ENCODE assay signal across 7 mouse cellular contexts in the genomic region with DNA sequence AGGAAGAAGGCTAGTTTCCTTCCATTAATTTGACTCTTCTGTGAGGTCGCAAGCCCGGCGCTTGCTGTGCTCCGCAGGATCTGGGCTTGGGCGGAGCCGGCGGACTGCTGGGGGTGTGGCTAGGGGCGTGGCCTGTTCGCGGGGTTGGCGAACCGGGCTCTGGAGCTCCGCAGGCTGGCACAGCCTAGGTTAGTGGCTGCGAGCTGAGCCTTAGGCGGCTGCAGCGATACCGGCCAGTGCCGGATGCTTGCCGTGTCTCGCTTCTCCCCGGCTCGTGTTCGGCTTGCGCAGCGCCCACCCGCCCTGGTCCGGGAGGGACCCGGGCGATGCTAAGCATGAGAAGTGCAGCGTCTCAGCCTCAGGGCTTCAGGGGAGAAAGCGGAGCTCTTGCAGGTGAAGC. TPM values are rescaled to one million over a fixed set of nuclear protein-coding genes. Genes with fewer than 3 reads are reported as not detected.
DNase-seq lines count a peak whose midpoint lies in the region; ATAC-seq lines count a peak whose summit lies in the region.

Gpc5 (plus strand) TSS at position 135 of the 400 bp plus-strand sequence.

- WGBS in heart, embryonic 11.5 days (ENCODE audit: insufficient replicate concordance) = under 1% methylated on average over 31 of the region's 31 CpGs
- under 1% methylated on average over 31 of the region's 31 CpGs for WGBS in kidney, embryonic 16.5 days

- no peaks in the 10 kb centered on the region for H3K36me3 ChIP-seq in heart, embryonic 11.5 days (ENCODE audit: control insufficient read depth, insufficient read depth, low read length)
- H3K36me3 ChIP-seq in kidney, embryonic 16.5 days (ENCODE audit: insufficient read depth, low read length) = no peaks in the 10 kb centered on the region

- no peak within 1 kb of the TSS for H3K27ac ChIP-seq in heart, embryonic 11.5 days (ENCODE audit: low read depth, low read length)
- no peak within 1 kb of the TSS for H3K27ac ChIP-seq in kidney, embryonic 16.5 days (ENCODE audit: low read length)

- H3K9ac ChIP-seq in heart, embryonic 11.5 days (ENCODE audit: low read depth, low read length) = peak within 1 kb of the TSS; percentile 52; the same call in 1 of the 2 replicates
- peak within 1 kb of the TSS; percentile 57 for H3K9ac ChIP-seq in kidney, embryonic 16.5 days (replicated peaks; ENCODE audit: low read length)

- ATAC-seq in erythroblast, adult 5-6 weeks (replicated peaks; ENCODE audit: low FRiP score, poor library complexity, severe bottlenecking) = peak; percentile 94
- ATAC-seq in heart, embryonic 11.5 days (replicated peaks; ENCODE audit: insufficient number of reproducible peaks, low FRiP score, low TSS enrichment) = peak; percentile 98
- peak; percentile 99 for ATAC-seq in kidney, embryonic 16.5 days (ENCODE audit: low FRiP score, low TSS enrichment)

- no peaks in the 10 kb centered on the region for H3K9me3 ChIP-seq in heart, embryonic 11.5 days (replicated peaks; ENCODE audit: control insufficient read depth, low read length)
- no peaks in the 10 kb centered on the region for H3K9me3 ChIP-seq in kidney, embryonic 16.5 days (ENCODE audit: low read length)

- peak within 1 kb of the TSS; percentile 90 for H3K4me2 ChIP-seq in heart, embryonic 11.5 days
- peak within 1 kb of the TSS; percentile 95 for H3K4me2 ChIP-seq in kidney, embryonic 16.5 days (replicated peaks; ENCODE audit: low read depth, low read length)

- H3K27me3 ChIP-seq in heart, embryonic 11.5 days (ENCODE audit: control insufficient read depth, insufficient read depth, low read length) = peaks cover 22% of the 10 kb centered on the region
- peaks cover 30% of the 10 kb centered on the region for H3K27me3 ChIP-seq in kidney, embryonic 16.5 days (ENCODE audit: insufficient read depth, low read length)

- 0 out of 2 replicates have a peak, but pooled peaks cover 3% of the 10 kb centered on the region for H3K4me1 ChIP-seq in heart, embryonic 11.5 days (ENCODE audit: control insufficient read depth, insufficient read depth, low read length)
- H3K4me1 ChIP-seq in kidney, embryonic 16.5 days (ENCODE audit: insufficient read depth, low read length) = peaks cover 9% of the 10 kb centered on the region

- peak; percentile 91 for DNase-seq in brain, adult 2 months (ENCODE audit: low read depth, low spot score)
- DNase-seq in liver = peak; percentile 86
- DNase-seq in monocyte, adult 2 months (ENCODE audit: low read depth in 1 of 2, low spot score in 2 of 2) = peak; percentile 32 to 68
- DNase-seq in spleen, postnatal 14 days (ENCODE audit: low spot score in 2 of 2) = peak; percentile 65

- peak within 1 kb of the TSS; percentile 74 for H3K4me3 ChIP-seq in heart, embryonic 11.5 days (ENCODE audit: low read depth, low read length)
- H3K4me3 ChIP-seq in kidney, embryonic 16.5 days (ENCODE audit: low read length) = peak within 1 kb of the TSS; percentile 63

RNA-seq across cellular contexts. Expression of gene Gpc5, which starts in this region (rescaled TPM):
- not detected in 2 replicates for total RNA-seq in erythroblast, adult 5-6 weeks (2015; ENCODE audit: low replicate concordance)
- total RNA-seq in erythroblast, adult 5-6 weeks (2017; ENCODE audit: low replicate concordance) = not detected in 2 replicates
- 0.28 and 0.53 TPM in 2 replicates for polyA plus RNA-seq in heart, embryonic 11.5 days (2014; fragmentation: Nextera tagmentation; extraction: Ambion mirVana)
- polyA plus RNA-seq in kidney, embryonic 16.5 days (2015; fragmentation: Nextera tagmentation; extraction: Ambion mirVana) = 11.6 and 13.8 TPM in 2 replicates

Comparison
In these comparisons a context has a peak if more than half of its experiments do, and no peak if none do; other contexts are left out.
1. Peak in ATAC-seq in erythroblast, adult 5-6 weeks; RNA of the gene not detected or under 1 TPM.
2. Peak in ATAC-seq, H3K4me3 ChIP-seq, H3K9ac ChIP-seq and H3K4me2 ChIP-seq in heart, embryonic 11.5 days; RNA of the gene not detected or under 1 TPM.